Mouse (Mus musculus): ENCODE data around the gene Pm20d1.

GRCm38 (mm10) chr1:131749706-131750545 is 47.3 kb upstream of the Pm20d1 start:
- TF ChIP-seq CTCF (IDR thresholded peaks at IDR 0.05; ENCODE audit: low read depth) (no peak), EP300 (IDR thresholded peaks at IDR 0.05; ENCODE audit: low read depth) (no peak)

All from liver, postnatal 0 days (tissue).